Mouse (Mus musculus) heart, embryonic 14.5 days (tissue): ENCODE data around the gene Svip. TPM values are rescaled to one million over a fixed set of nuclear protein-coding genes. Genes with fewer than 3 reads are reported as not detected.

Source experiments
- ATAC-seq: fragments of 200-750 bp; cut with Nextera tagmentation; 2 replicates; pipeline ENCODE4 v1.8.0; 2017; ENCODE audit warnings: low read depth, moderate TSS enrichment; ENCODE audit not compliant: insufficient number of reproducible peaks, insufficient read depth, low FRiP score
- H3K27ac ChIP-seq, 2 experiments: fragments of 200-500 bp in 1 of 2; fragments of 300-500 bp in 1 of 2; sonication (generic) in 1 of 2; replicated peaks in 1 of 2; 2 replicates each; pipeline ENCODE4 v1.5.1; 2012 to 2014; ENCODE audit warnings: low read depth in 2 of 2, low read length in 2 of 2, control low read depth in 1 of 2, mild to moderate bottlenecking in 1 of 2, mixed read lengths in 1 of 2; ENCODE audit not compliant: control insufficient read depth in 1 of 2, insufficient read depth in 1 of 2
- H3K27me3 ChIP-seq: fragments of 300-500 bp; sonication (generic); 2 replicates; pipeline ENCODE4 v1.6.1; 2014; ENCODE audit warnings: mild to moderate bottlenecking, low read length, control low read depth; ENCODE audit not compliant: control insufficient read depth, insufficient read depth
- H3K36me3 ChIP-seq: fragments of 300-500 bp; sonication (generic); 2 replicates; pipeline ENCODE4 v1.6.1; 2014; ENCODE audit warnings: mild to moderate bottlenecking, control low read depth, low read length, mixed read lengths; ENCODE audit not compliant: control insufficient read depth, insufficient read depth
- H3K4me1 ChIP-seq, 2 experiments: fragments of 200-500 bp in 1 of 2; fragments of 300-500 bp in 1 of 2; sonication (generic) in 1 of 2; 2 replicates each; pipeline ENCODE4 v1.6.1; 2012 to 2014; ENCODE audit warnings: low read length in 2 of 2, control low read depth in 1 of 2, mixed read lengths in 1 of 2; ENCODE audit not compliant: control insufficient read depth in 2 of 2, insufficient read depth in 2 of 2
- H3K4me2 ChIP-seq: fragments of 300-500 bp; sonication (generic); 2 replicates; pipeline ENCODE4 v1.6.1; 2014; ENCODE audit warnings: mild to moderate bottlenecking, low read length
- H3K4me3 ChIP-seq, 2 experiments: fragments of 200-500 bp in 1 of 2; fragments of 300-500 bp in 1 of 2; sonication (generic) in 1 of 2; 2 replicates each; pipeline ENCODE4 v1.5.1; 2012 to 2014; ENCODE audit warnings: low read length in 2 of 2, mild to moderate bottlenecking in 2 of 2, control low read depth in 1 of 2, low read depth in 1 of 2, moderate library complexity in 1 of 2; ENCODE audit not compliant: control insufficient read depth in 1 of 2, insufficient read depth in 1 of 2
- H3K9ac ChIP-seq: fragments of 300-500 bp; sonication (generic); 2 replicates; pipeline ENCODE4 v1.6.1; 2014; ENCODE audit warnings: mild to moderate bottlenecking, low read length
- H3K9me3 ChIP-seq: fragments of 300-500 bp; sonication (generic); 2 replicates; pipeline ENCODE4 v1.6.1; 2016; ENCODE audit warnings: low read length, control low read depth; ENCODE audit not compliant: control insufficient read depth
- WGBS: fragments of 180-500 bp; shearing (Covaris S2); extraction: QIAGEN DNeasy Blood & Tissue Kit; methylation state at CpG from one replicate; pipeline ENCODE4 v1.1.7; 2014; 5-methylcytosine and 5-hydroxymethylcytosine counted together
- polyA plus RNA-seq: library from polyadenylated mRNA; unstranded; fragments of >200 nt; fragmentation: Nextera tagmentation; extraction: Ambion mirVana; gene quantifications from 2 replicates; pipeline ENCODE4 v1.2.1, GENCODE M21; 2014

The Svip gene
- polyA plus RNA-seq, result 12.3 and 14.1 TPM in 2 replicates

DNA sequence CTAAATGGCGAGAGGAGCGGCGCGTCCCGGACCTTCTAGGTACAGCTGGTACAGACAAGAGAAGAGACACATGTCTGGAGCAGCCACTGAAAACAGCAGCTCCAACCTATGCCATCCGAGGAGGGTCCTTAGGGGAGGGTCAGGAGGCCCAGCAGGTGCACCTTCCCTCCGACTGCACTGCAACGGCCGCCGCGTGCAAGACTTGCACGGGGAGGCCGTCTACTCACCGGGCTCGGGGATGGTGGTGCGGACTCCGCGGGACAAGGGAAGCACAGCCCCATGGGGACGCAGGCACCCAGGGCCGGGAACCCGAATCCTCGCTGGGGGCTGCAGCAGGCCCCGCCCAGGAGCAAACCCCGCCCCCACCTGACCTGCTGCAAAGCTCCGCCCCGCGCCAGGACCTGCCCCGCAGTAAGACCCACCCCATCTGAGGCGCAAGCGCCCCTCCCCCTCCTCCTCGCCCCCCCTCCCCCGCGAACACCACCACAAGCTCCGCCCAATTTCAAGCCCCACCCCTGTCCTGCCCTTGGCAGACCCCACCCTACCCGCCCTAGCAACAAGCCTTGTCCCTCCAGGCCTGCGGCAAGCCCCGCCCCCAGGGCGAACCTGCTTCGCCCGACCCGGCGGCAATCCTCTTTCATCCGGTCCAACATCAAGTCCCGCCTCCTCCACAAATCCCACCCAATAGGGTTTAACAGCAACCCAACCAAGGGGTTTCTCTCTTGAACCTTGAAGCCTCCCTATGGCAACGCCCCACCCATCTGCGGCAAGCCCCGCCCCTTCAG, at the start of gene Svip:
Gene Svip (minus strand): TSS at position 508 of the 785 bp plus-strand sequence.
- Histone ChIP-seq H3K4me2 (peak within 1 kb of the TSS; percentile 67), H3K27me3 (peaks cover 3% of the 10 kb centered on the region; the same call in 1 of the 2 replicates), H3K4me1 (0 out of 4 replicates have a peak, but pooled peaks cover 0 to 2% of the 10 kb centered on the region in 2 experiments), H3K9me3 (no peaks in the 10 kb centered on the region), H3K9ac (peak within 1 kb of the TSS; percentile 77), H3K4me3 (peak within 1 kb of the TSS; percentile 58 to 72), H3K36me3 (no peaks in the 10 kb centered on the region), H3K27ac (peak within 1 kb of the TSS; percentile 25 to 53; a peak in 3 of 4 replicates)
- under 1% methylated on average over 36 of the region's 47 CpGs for whole genome bisulfite sequencing
- peak; percentile 96 for ATAC-seq

GRCm38 (mm10) chr7:52037600-52038582, 32.1 kb upstream of the Svip start:
- H3K4me3 ChIP-seq, result no peak overlapping the region
- ATAC-seq, result no peak

DNA sequence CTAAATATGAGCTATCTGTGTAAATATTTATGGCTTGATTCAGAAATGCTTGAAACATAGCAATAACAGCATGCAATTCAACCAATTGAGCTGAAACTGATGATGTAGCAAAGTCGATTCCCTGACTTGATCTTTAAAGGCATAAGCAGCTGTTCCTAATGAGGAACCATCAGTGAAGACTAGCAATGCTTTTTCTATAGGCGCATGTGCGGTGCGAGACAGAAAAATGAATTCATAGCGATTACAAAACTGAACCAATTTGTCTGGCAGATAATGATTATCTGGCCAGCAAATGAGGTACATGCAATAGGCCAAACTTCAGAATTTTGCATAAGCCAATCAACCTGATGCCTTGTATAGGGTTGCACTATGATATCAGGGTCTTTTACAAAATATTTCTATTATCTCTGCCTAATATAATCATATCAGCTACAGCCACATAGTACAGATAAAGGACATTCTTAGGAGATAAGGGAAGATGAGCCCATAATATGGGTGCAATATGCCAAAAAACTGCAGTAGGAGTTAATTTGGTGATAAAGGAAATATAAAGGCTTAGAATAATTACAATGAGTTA, 18.3 kb upstream of the Svip start:
- ATAC-seq, result no peak
- Histone ChIP-seq H3K9ac (no peak overlapping the region), H3K9me3 (no peaks in the 10 kb centered on the region)

More at GRCm38 (mm10) chr7:52037600-52038582, 32.1 kb upstream of the Svip start:
- Histone ChIP-seq H3K27ac (no peak overlapping the region), H3K4me1 (no peaks in the 10 kb centered on the region), H3K9me3 (no peaks in the 10 kb centered on the region), H3K9ac (no peak overlapping the region), H3K36me3 (no peaks in the 10 kb centered on the region), H3K27me3 (no peaks in the 10 kb centered on the region), H3K4me2 (no peak overlapping the region)
- WGBS, result 45% methylated on average over 8 of the region's 8 CpGs

GRCm38 (mm10) chr7:52022039-52022438, 16.2 kb upstream of the Svip start:
- ATAC-seq, result no peak
- H3K4me3 ChIP-seq, result no peak overlapping the region
- no peak overlapping the region for H3K27ac ChIP-seq
- H3K27me3 ChIP-seq, result no peaks in the 10 kb centered on the region
- WGBS, result 40% methylated on average over 4 of the region's 4 CpGs
- no peak overlapping the region for H3K4me2 ChIP-seq
- no peaks in the 10 kb centered on the region for H3K36me3 ChIP-seq
- no peak overlapping the region for H3K9ac ChIP-seq
- no peaks in the 10 kb centered on the region for H3K4me1 ChIP-seq
- H3K9me3 ChIP-seq, result no peaks in the 10 kb centered on the region

More for the DNA sequence above, 18.3 kb upstream of the Svip start:
- no peaks in the 10 kb centered on the region for H3K4me1 ChIP-seq
- H3K27ac ChIP-seq, result no peak overlapping the region
- H3K36me3 ChIP-seq, result no peaks in the 10 kb centered on the region
- 81% methylated on average over 5 of the region's 5 CpGs for WGBS
- H3K4me3 ChIP-seq, result no peak overlapping the region
- no peak overlapping the region for H3K4me2 ChIP-seq
- H3K27me3 ChIP-seq, result no peaks in the 10 kb centered on the region

DNA sequence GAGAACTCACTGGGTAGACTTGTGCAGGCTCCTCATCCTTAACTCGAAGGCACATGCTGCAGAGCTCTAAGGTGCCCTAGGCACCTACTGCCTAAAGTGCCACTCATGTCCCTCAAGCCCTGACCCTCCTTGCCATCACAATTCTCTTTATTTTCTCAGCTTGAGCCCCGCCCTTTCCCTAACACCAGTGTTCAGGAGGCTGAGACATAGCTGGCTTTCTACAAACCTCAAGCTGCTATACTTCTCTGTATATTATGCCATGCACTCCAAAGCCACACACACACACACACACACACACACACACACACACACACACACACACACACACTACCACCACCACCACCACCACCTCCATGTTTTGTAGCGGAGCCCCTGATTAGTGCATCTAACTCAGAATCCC, 9.8 kb upstream of the Svip start, which contains the start of gene 1700015G11Rik:
Gene 1700015G11Rik (minus strand): TSS at position 101 of the 400 bp plus-strand sequence.
- WGBS, result 83% methylated on average over 3 of the region's 3 CpGs
- Histone ChIP-seq H3K4me1 (no peaks in the 10 kb centered on the region), H3K9ac (no peak within 1 kb of the TSS), H3K27me3 (no peaks in the 10 kb centered on the region), H3K4me3 (no peak within 1 kb of the TSS), H3K36me3 (no peaks in the 10 kb centered on the region), H3K27ac (no peak within 1 kb of the TSS), H3K4me2 (no peak within 1 kb of the TSS), H3K9me3 (no peaks in the 10 kb centered on the region)
- ATAC-seq, result no peak

GRCm38 (mm10) chr7:52015180-52015579, 9.4 kb upstream of the Svip start:
- Histone ChIP-seq H3K9me3 (no peaks in the 10 kb centered on the region), H3K4me2 (no peak overlapping the region), H3K36me3 (no peaks in the 10 kb centered on the region), H3K27me3 (no peaks in the 10 kb centered on the region), H3K9ac (no peak overlapping the region), H3K4me3 (no peak overlapping the region), H3K27ac (no peak overlapping the region), H3K4me1 (no peaks in the 10 kb centered on the region)
- WGBS, result 84% methylated on average over 1 of the region's 1 CpGs
- ATAC-seq, result no peak

GRCm38 (mm10) chr7:52013457-52013856, 7.6 kb upstream of the Svip start:
- ATAC-seq, result no peak
- Histone ChIP-seq H3K36me3 (no peaks in the 10 kb centered on the region), H3K27ac (no peak overlapping the region), H3K4me2 (no peak overlapping the region), H3K4me1 (no peaks in the 10 kb centered on the region), H3K27me3 (no peaks in the 10 kb centered on the region), H3K4me3 (no peak overlapping the region), H3K9me3 (no peaks in the 10 kb centered on the region), H3K9ac (no peak overlapping the region)
- WGBS, result 74% methylated on average over 7 of the region's 7 CpGs
